ENCODE assay signal across 29 mouse cellular contexts in the genomic region with DNA sequence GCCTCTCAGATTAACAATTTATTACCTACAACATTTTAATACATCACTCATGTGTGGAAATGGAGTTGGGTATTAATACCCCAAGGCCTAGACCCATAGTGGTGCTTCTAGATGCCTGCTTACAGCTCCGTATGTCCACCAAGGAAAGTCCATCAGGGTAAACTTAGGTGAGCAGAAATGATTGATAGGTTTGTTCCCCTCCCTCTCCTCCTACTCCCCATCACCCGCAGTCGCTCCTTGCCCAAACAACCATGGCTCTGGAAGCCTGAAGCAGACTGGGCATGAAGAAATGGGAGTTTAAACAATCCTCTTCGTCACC. TPM values are rescaled to one million over a fixed set of nuclear protein-coding genes. Genes with fewer than 3 reads are reported as not detected.
DNase-seq lines count a peak whose midpoint lies in the region; ATAC-seq lines count a peak whose summit lies in the region.
"Had no signal": no experiment of that assay in that cellular context is flagged by ENCODE, and none has a peak within 500 bp of the region (broad histone marks: within the 10 kb centered on the region; RNA-seq: fewer than 3 reads in every experiment).

No protein-coding gene starts in this region.

- no peak overlapping the region for H3K9ac ChIP-seq in hindbrain, embryonic 11.5 days (ENCODE audit: low read depth, low read length)
- no peak overlapping the region for H3K9ac ChIP-seq in hindbrain, embryonic 16.5 days (ENCODE audit: low read depth, low read length)
- H3K9ac ChIP-seq in neural tube, embryonic 12.5 days = no peak overlapping the region
- no peak overlapping the region for H3K9ac ChIP-seq in neural tube, embryonic 15.5 days (replicated peaks)
- H3K9ac ChIP-seq in kidney, embryonic 16.5 days (replicated peaks; ENCODE audit: low read length) = no peak overlapping the region
- H3K9ac ChIP-seq in intestine, embryonic 16.5 days (ENCODE audit: low read depth, low read length) = no peak overlapping the region
- H3K9ac ChIP-seq: hindbrain, embryonic 15.5 days; intestine, embryonic 15.5 days; limb, embryonic 13.5 days; lung, embryonic 15.5 days had no signal

- H3K4me1 ChIP-seq in hindbrain, embryonic 11.5 days (replicated peaks; ENCODE audit: control insufficient read depth, insufficient read depth, low read length) = no peaks in the 10 kb centered on the region
- no peaks in the 10 kb centered on the region for H3K4me1 ChIP-seq in hindbrain, embryonic 16.5 days (ENCODE audit: control insufficient read depth, insufficient read depth, low read depth, low read length)
- no peaks in the 10 kb centered on the region for H3K4me1 ChIP-seq in neural tube, embryonic 12.5 days
- H3K4me1 ChIP-seq in neural tube, embryonic 15.5 days = peaks cover 10% of the 10 kb centered on the region
- 0 out of 2 replicates have a peak, but pooled peaks cover 8% of the 10 kb centered on the region for H3K4me1 ChIP-seq in kidney, embryonic 16.5 days (ENCODE audit: insufficient read depth, low read length)
- H3K4me1 ChIP-seq in intestine, embryonic 16.5 days (ENCODE audit: control insufficient read depth, insufficient read depth, low read length) = no peaks in the 10 kb centered on the region
- H3K4me1 ChIP-seq: intestine, embryonic 15.5 days; lung, embryonic 15.5 days had no signal

- DNase-seq in hindbrain, embryonic 11.5 days (ENCODE audit: low spot score) = no peak
- peak; percentile 35 to 65 for DNase-seq in kidney, postnatal 36 days
- no peak for DNase-seq in gastrocnemius, postnatal 36 days
- DNase-seq: adrenal gland, postnatal 10 days; gastrocnemius, adult 2 months; right cerebral cortex, adult 18-20 months; spleen, adult 18-20 months; thymus, adult 18-20 months; thymus, postnatal 25 days had no signal

- H3K27me3 ChIP-seq in hindbrain, embryonic 11.5 days (ENCODE audit: control insufficient read depth, insufficient read depth, low read length) = no peaks in the 10 kb centered on the region
- no peaks in the 10 kb centered on the region for H3K27me3 ChIP-seq in hindbrain, embryonic 16.5 days (replicated peaks; ENCODE audit: control insufficient read depth, insufficient read depth, low read length)
- H3K27me3 ChIP-seq in neural tube, embryonic 12.5 days (replicated peaks) = no peaks in the 10 kb centered on the region
- no peaks in the 10 kb centered on the region for H3K27me3 ChIP-seq in neural tube, embryonic 15.5 days (replicated peaks)
- no peaks in the 10 kb centered on the region; the same call in 1 of the 2 replicates for H3K27me3 ChIP-seq in kidney, embryonic 16.5 days (ENCODE audit: insufficient read depth, low read length)
- H3K27me3 ChIP-seq in intestine, embryonic 16.5 days (replicated peaks; ENCODE audit: control insufficient read depth, insufficient read depth, low read length) = no peaks in the 10 kb centered on the region
- H3K27me3 ChIP-seq: hindbrain, embryonic 15.5 days; intestine, embryonic 15.5 days; limb, embryonic 13.5 days; lung, embryonic 15.5 days had no signal

- H3K4me2 ChIP-seq in hindbrain, embryonic 11.5 days (replicated peaks; ENCODE audit: low read depth, low read length) = no peak overlapping the region
- no peak overlapping the region for H3K4me2 ChIP-seq in hindbrain, embryonic 16.5 days (ENCODE audit: low read length)
- H3K4me2 ChIP-seq in neural tube, embryonic 12.5 days (replicated peaks) = no peak overlapping the region
- no peak overlapping the region for H3K4me2 ChIP-seq in neural tube, embryonic 15.5 days
- H3K4me2 ChIP-seq in kidney, embryonic 16.5 days (replicated peaks; ENCODE audit: low read depth, low read length) = no peak overlapping the region
- no peak overlapping the region for H3K4me2 ChIP-seq in intestine, embryonic 16.5 days (ENCODE audit: low read depth, low read length)
- H3K4me2 ChIP-seq: hindbrain, embryonic 15.5 days; limb, embryonic 13.5 days; liver, embryonic 11.5 days; lung, embryonic 15.5 days had no signal

- H3K27ac ChIP-seq in hindbrain, embryonic 11.5 days (ENCODE audit: low read depth, low read length) = no peak overlapping the region
- no peak overlapping the region for H3K27ac ChIP-seq in hindbrain, embryonic 16.5 days (ENCODE audit: low read depth, low read length)
- no peak overlapping the region for H3K27ac ChIP-seq in neural tube, embryonic 12.5 days
- no peak overlapping the region for H3K27ac ChIP-seq in neural tube, embryonic 15.5 days (replicated peaks)
- H3K27ac ChIP-seq in kidney, embryonic 16.5 days (ENCODE audit: low read length) = peak overlapping the region; percentile 75
- H3K27ac ChIP-seq in intestine, embryonic 16.5 days (ENCODE audit: low read length) = no peak overlapping the region
- H3K27ac ChIP-seq: gastrocnemius, adult 2 months; hindbrain, embryonic 15.5 days; intestine, embryonic 15.5 days; left cerebral cortex, adult 2 months; limb, embryonic 13.5 days; lung, embryonic 15.5 days; midbrain, embryonic 10.5 days had no signal

- H3K4me3 ChIP-seq in hindbrain, embryonic 11.5 days (ENCODE audit: low read depth, low read length) = no peak overlapping the region
- H3K4me3 ChIP-seq in hindbrain, embryonic 16.5 days (ENCODE audit: low read length) = no peak overlapping the region
- no peak overlapping the region for H3K4me3 ChIP-seq in neural tube, embryonic 12.5 days
- H3K4me3 ChIP-seq in neural tube, embryonic 15.5 days (replicated peaks) = no peak overlapping the region
- H3K4me3 ChIP-seq in kidney, embryonic 16.5 days (ENCODE audit: low read length) = no peak overlapping the region
- H3K4me3 ChIP-seq in intestine, embryonic 16.5 days (ENCODE audit: low read length) = no peak overlapping the region
- H3K4me3 ChIP-seq: erythroblast, embryonic 14.5 days; gastrocnemius, adult 2 months; hindbrain, embryonic 15.5 days; intestine, embryonic 15.5 days; left cerebral cortex, adult 2 months; limb, embryonic 13.5 days; lung, embryonic 15.5 days; midbrain, embryonic 10.5 days had no signal

- ATAC-seq in hindbrain, embryonic 11.5 days (ENCODE audit: low FRiP score) = 0 out of 2 replicates have a peak, but pooled peaks have one; percentile 12
- no peak for ATAC-seq in hindbrain, embryonic 16.5 days
- ATAC-seq in neural tube, embryonic 12.5 days (ENCODE audit: low FRiP score, low read depth) = peak; percentile 39; the same call in 1 of the 2 replicates
- no peak for ATAC-seq in neural tube, embryonic 15.5 days (ENCODE audit: low FRiP score)
- ATAC-seq in kidney, embryonic 16.5 days (ENCODE audit: low FRiP score, low TSS enrichment) = peak; percentile 93
- ATAC-seq in intestine, embryonic 16.5 days = no peak
- ATAC-seq: forebrain, embryonic 16.5 days had no signal

- WGBS in hindbrain, embryonic 11.5 days = 85% methylated on average over 4 of the region's 4 CpGs
- 80% methylated on average over 4 of the region's 4 CpGs for WGBS in hindbrain, embryonic 16.5 days
- 68% methylated on average over 4 of the region's 4 CpGs for WGBS in neural tube, embryonic 12.5 days
- WGBS in neural tube, embryonic 15.5 days = 81% methylated on average over 4 of the region's 4 CpGs
- WGBS in kidney, embryonic 16.5 days = 36% methylated on average over 4 of the region's 4 CpGs
- 66% methylated on average over 4 of the region's 4 CpGs for WGBS in intestine, embryonic 16.5 days

- H3K9me3 ChIP-seq in hindbrain, embryonic 11.5 days (ENCODE audit: control insufficient read depth, low read length) = no peaks in the 10 kb centered on the region
- H3K9me3 ChIP-seq in hindbrain, embryonic 16.5 days (ENCODE audit: control insufficient read depth, low read length) = no peaks in the 10 kb centered on the region
- H3K9me3 ChIP-seq in neural tube, embryonic 12.5 days = peaks cover 5% of the 10 kb centered on the region; the same call in 1 of the 2 replicates
- H3K9me3 ChIP-seq in neural tube, embryonic 15.5 days (replicated peaks) = no peaks in the 10 kb centered on the region
- peaks cover 7% of the 10 kb centered on the region; the same call in 1 of the 2 replicates for H3K9me3 ChIP-seq in kidney, embryonic 16.5 days (ENCODE audit: low read length)
- H3K9me3 ChIP-seq in intestine, embryonic 16.5 days (ENCODE audit: control insufficient read depth, low read length) = no peaks in the 10 kb centered on the region
- H3K9me3 ChIP-seq: G1E; hindbrain, embryonic 15.5 days; intestine, embryonic 15.5 days; lung, embryonic 15.5 days; midbrain, embryonic 10.5 days had no signal

- intact Hi-C loops in gastrocnemius, postnatal 36 days (cut with DNase I) = no loop called here

- no peaks in the 10 kb centered on the region for H3K36me3 ChIP-seq in hindbrain, embryonic 11.5 days (ENCODE audit: control insufficient read depth, insufficient read depth, low read length)
- no peaks in the 10 kb centered on the region for H3K36me3 ChIP-seq in hindbrain, embryonic 16.5 days (ENCODE audit: control insufficient read depth, insufficient read depth, low read length)
- H3K36me3 ChIP-seq in neural tube, embryonic 12.5 days = no peaks in the 10 kb centered on the region
- H3K36me3 ChIP-seq in neural tube, embryonic 15.5 days = no peaks in the 10 kb centered on the region
- no peaks in the 10 kb centered on the region for H3K36me3 ChIP-seq in kidney, embryonic 16.5 days (ENCODE audit: insufficient read depth, low read length)
- H3K36me3 ChIP-seq in intestine, embryonic 16.5 days (ENCODE audit: control insufficient read depth, insufficient read depth, low read length) = no peaks in the 10 kb centered on the region
- H3K36me3 ChIP-seq: G1E; hindbrain, embryonic 15.5 days; intestine, embryonic 15.5 days; limb, embryonic 13.5 days; lung, embryonic 15.5 days; midbrain, embryonic 10.5 days had no signal

RNA-seq across cellular contexts. Expression of gene Pou3f3, which starts 46.6 kb away (rescaled TPM):
- 20.7 and 22.3 TPM in 2 replicates for polyA plus RNA-seq in hindbrain, embryonic 11.5 days (2014; fragmentation: Nextera tagmentation; extraction: Ambion mirVana)
- polyA plus RNA-seq in hindbrain, embryonic 16.5 days (2015; fragmentation: Nextera tagmentation; extraction: Ambion mirVana) = 8.4 and 9.5 TPM in 2 replicates
- 17.2 and 17.8 TPM in 2 replicates for polyA plus RNA-seq in neural tube, embryonic 12.5 days (2016; fragmentation: Nextera tagmentation; extraction: Ambion mirVana)
- polyA plus RNA-seq in neural tube, embryonic 15.5 days (2015; fragmentation: Nextera tagmentation; extraction: Ambion mirVana) = 6.9 and 9.5 TPM in 2 replicates
- polyA plus RNA-seq in kidney, embryonic 16.5 days (2015; fragmentation: Nextera tagmentation; extraction: Ambion mirVana) = 7.6 and 8.4 TPM in 2 replicates
- polyA plus RNA-seq in intestine, embryonic 16.5 days (2015; fragmentation: Nextera tagmentation; extraction: Ambion mirVana) = 0.18 and 0.21 TPM in 2 replicates
- not detected for total RNA-seq in gastrocnemius, postnatal 36 days (2021)
- total RNA-seq: common myeloid progenitor, adult 5-6 weeks; gastrocnemius, adult 2 months; megakaryocyte progenitor cell, adult 5-6 weeks had no signal
- polyA plus RNA-seq: erythroblast, embryonic 14.5 days; G1E; heart, embryonic 14.5 days; liver, embryonic 16.5 days; stomach, embryonic 16.5 days had no signal

Comparison
In these comparisons a context has a peak if more than half of its experiments do, and no peak if none do; other contexts are left out.
1. ATAC-seq: peak in hindbrain, embryonic 11.5 days (single experiment), neural tube, embryonic 12.5 days (single experiment) and kidney, embryonic 16.5 days (single experiment); none in hindbrain, embryonic 16.5 days (single experiment), neural tube, embryonic 15.5 days (single experiment) and intestine, embryonic 16.5 days (single experiment).
2. DNase-seq: peak in kidney, postnatal 36 days (2 of 2); none in hindbrain, embryonic 11.5 days (single experiment) and gastrocnemius, postnatal 36 days (0 of 2).